Mouse (Mus musculus): ENCODE measurements at regions not wholly inside any gene's neighbourhood (a gene's known extent, or its start where the extent isn't known, plus 50 kb on each side); places are given as distances from the start of the nearest gene placed in this dataset.
A peak's percentile ranks its signal among the peaks of the same experiment; 100 is the strongest.
"Not testable (repeated sequence)": the region's sequence is repeated elsewhere in the genome, so short reads cannot be mapped to it uniquely, and the experiment has no call there.

DNA sequence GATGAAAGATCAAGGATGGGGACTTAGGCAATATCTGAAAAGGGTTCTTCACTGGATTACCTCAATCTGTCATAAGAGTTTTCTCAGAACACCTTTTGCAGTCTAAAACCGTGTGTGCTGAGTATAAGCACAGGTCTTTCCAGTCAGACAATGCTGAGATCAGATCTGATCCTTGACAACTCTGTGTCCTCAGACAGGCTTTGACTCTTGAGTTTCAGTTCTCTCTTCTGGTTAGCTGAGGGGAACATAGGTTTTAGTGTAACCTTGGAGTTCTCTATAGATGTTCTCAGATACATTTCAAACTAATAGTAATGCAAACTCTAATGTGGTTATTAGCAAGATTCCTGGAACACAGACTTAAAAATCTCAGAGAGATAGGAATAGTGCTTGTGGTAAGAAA lies 453.7 kb downstream of the Inhba start:
- no peak for DNase-seq (ENCODE audit: inconsistent age in 2 of 2, low spot score in 1 of 2)

DNA sequence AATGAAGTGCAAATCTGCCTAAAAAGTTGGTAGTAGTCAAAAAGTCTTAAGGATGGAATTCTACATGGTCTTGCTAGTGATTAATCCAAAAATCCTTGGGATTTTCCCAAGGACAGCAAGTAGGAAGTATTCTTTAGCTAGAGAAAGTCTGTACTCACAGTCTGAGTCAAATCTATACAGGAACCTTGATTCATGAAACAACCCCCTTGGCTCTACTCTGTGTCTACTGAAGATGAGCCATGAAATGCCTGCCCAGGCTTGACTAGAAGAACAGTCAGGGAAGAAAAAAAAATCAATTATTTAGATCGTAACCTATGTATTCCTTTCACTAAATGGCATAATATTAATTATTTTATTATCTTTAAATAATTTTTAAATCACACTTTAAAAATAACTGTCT lies 454.2 kb downstream of the Inhba start:
- DNase-seq (ENCODE audit: inconsistent age in 2 of 2, low spot score in 1 of 2) = no peak

DNA sequence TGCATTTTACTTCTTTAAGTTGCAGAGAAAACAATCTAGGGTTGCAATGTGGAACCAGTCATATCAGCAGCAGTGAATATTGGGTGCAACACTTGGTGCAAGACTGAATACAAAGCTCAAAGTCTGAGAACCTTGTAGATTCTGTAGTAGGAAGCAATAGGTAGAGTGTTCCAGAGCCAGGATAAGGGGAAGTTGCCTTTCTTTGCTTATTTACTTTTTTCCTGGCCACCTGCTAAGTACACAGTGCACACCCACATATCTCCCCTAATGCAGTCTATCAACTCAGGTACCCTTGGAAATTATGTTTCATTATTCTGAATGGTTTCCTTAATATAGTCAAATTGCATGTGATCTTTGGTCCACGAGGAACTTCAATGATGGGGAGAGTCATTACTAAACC lies 464.9 kb downstream of the Inhba start:
- DNase-seq (ENCODE audit: inconsistent age in 2 of 2, low spot score in 1 of 2) = no peak

DNA sequence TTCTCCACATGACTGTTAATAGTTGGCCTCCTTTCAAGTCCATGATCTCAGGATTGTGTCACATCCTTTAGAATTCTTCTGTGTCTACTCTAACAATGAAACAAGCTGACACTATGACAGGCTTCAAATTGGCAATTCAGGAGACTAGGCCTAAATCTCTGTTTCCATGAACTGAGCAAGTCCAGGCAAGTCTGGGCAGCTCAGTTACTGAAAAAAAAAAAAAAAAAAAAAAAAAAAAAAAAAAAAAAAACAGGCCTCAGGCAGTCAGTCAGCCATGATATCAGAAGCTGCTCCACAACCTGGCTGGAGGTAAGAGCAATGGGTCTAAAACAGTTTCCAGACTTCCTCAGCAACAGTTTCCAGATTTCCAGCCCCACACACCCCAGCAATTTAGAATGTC lies 475.6 kb downstream of the Inhba start:
- no peak for DNase-seq (ENCODE audit: inconsistent age in 2 of 2, low spot score in 1 of 2)

DNA sequence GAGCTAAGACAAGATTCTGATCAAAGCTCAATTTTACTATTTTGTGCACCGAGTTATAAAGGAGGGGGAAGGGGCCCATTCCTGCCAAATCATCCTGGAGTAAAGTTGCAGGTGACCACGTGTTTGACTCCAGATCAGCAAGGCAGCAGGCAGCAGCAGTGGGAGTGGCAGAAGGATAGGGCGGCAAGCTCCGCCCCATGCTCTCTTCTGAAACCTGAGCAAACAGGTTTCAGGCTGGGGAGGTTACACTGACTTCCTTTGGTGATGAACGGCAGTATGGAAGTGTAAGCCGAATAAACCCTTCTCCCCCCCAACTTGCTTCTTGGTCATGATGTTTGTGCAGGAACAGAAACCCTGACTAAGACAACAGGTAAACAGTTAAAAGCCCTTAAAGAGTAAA lies 479.0 kb downstream of the Inhba start:
- DNase-seq (ENCODE audit: inconsistent age in 2 of 2, low spot score in 1 of 2) = not testable (repeated sequence)

DNA sequence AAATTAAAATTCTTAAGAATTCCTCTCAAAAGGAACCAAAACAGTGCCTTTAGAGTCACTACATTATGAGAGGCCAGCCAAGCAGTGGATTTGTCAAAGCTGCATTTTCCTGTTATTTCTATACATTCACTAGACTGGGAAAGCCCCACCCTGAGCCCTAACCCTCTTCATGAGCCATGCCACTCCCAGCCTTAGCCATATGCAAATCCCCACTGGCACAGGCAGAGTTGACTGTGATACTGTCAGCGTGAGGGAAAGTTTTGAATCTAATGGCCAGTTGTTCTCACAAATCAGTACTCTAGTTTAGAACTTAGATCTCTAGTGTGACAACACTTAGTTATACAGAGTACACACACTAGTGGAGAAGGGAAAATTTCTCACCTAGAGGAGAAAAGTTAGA lies 486.4 kb downstream of the Inhba start:
- DNase-seq (ENCODE audit: inconsistent age in 2 of 2, low spot score in 1 of 2) = no peak

DNA sequence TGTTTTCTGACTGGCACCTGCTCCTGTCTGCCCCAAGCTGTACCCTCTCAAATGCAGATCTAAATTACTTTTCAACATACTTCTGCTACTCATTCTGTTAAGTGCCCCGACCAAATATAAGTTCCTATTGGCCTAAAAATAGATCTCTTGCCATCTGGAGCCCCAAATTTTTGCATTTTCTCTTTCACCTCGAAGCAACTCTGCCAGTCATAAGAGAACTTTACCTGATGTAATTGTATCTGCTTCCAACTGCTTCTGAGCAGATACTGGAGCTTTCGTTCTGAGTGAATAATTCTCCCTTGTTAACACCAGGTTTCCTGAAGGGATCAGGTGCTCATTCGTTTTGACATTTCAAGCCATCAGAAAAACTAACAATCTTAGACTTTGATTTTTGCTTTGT lies 501.2 kb downstream of the Inhba start:
- no peak for DNase-seq (ENCODE audit: inconsistent age in 2 of 2, low spot score in 1 of 2)

DNA sequence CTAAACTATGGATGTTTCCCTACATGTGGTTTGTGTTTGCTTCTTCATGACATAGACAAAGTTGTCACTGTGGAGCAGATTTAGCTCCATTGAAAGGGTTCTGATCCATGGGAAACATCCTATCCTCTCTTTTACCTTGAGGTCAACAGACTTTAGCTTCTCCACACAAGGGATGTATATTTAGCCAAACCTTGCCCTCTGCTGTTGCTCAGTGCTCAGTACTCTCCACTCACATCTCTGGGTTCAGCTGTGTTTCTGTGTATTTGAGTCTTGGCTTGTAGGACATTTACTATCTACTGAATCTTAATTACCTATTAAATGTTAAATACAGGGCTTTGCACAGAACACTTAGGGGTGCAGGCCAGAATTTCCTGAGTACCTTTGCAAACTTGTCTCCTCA lies 503.5 kb downstream of the Inhba start:
- DNase-seq (ENCODE audit: inconsistent age in 2 of 2, low spot score in 1 of 2) = no peak

DNA sequence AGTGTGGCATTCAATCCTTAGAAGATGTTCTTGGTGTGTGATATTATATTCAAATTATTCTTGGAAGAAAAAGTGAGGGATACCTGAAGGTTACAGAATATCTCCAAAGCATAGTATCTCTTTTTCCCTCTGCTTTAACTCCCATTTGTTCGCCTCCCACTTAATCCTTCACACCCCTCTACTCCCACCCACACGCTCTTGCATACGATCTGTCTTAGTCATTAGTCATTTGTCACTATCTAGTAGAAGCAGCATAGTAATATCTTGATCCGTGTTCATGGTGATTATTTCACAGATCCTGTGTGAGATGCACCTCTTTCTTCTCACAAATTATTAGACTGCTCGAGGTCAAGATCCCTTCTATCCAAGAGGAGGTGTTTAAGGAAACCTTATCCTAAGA lies 517.4 kb downstream of the Inhba start:
- DNase-seq (ENCODE audit: inconsistent age in 2 of 2, low spot score in 1 of 2) = no peak

DNA sequence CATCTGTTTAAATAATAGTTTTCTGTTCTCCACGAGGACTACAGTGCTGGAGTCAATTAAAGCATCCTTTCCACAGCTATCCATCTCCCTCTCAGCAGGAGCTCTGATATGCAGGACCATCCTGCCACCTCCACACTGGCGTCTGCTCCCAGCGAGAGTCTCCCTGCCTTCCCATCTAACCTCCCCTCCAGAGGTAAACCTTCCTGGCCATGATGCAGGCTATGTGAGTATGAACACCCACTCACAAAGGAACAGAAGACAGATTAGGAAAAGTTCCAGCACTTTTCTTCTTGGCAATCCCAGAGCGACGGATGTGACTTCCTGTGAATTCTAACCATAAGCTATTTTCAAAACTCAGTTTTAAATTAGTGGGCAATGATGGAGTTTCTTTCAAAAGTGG lies 532.1 kb downstream of the Inhba start:
- no peak for DNase-seq (ENCODE audit: inconsistent age in 2 of 2, low spot score in 1 of 2)

DNA sequence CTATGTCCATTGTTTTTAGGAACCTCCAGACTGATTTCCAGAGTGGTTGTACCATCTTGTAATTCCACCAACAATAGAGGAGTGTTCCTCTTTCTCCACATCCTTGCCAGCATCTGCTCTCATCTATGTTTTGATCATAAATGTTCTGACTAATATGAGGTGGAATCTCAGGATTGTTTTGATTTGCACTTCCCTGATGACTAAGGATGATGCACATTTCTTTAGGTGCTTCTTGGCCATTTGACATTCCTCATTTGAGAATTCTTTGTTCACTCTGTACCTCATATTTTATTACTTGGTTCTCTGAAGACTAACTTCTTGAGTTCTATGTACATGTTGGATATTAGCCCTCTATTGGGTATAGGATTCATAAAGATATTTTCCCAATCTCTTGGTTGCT lies 538.4 kb downstream of the Inhba start:
- DNase-seq (ENCODE audit: inconsistent age in 2 of 2, low spot score in 1 of 2) = no peak

DNA sequence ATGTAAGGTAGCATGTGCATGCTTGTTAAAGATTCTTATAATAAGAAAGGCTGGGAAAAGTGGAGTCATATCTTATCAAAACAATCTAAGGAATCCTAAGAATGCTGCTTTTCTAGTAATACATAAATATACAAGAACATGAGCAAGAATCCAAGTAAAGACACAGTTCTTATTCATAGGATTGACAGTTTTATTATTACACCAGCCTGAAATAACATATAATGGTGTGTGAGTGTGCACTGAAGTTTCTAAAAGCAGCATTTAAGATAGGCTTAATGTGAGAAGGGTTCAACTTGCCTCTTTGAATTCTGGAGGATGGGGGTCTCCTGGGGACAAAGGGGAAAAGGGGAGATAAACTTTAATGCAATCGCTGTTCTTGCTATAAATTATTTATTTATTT lies 553.3 kb downstream of the Inhba start:
- DNase-seq (ENCODE audit: inconsistent age in 2 of 2, low spot score in 1 of 2) = no peak

DNA sequence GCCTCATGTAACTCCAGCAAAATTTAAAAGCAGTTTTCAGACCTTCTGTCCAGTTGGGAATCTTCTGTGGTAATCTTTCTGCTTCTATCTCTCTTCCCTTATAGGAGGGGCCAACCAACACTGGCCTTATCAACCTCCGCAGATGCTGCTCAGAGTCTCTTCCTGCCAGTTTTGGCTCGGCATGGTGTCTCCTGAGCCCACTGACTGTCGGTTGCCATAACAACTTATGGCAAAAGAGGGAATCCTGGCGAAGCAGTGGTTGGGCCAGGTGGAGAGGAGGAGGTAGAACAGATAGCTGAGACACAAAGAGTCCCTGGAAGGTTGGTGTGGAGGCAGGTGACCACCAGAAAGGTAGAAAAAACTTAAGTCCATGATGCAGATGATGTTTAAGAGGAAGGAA lies 562.4 kb downstream of the Inhba start:
- DNase-seq (ENCODE audit: inconsistent age in 2 of 2, low spot score in 1 of 2) = no peak

DNA sequence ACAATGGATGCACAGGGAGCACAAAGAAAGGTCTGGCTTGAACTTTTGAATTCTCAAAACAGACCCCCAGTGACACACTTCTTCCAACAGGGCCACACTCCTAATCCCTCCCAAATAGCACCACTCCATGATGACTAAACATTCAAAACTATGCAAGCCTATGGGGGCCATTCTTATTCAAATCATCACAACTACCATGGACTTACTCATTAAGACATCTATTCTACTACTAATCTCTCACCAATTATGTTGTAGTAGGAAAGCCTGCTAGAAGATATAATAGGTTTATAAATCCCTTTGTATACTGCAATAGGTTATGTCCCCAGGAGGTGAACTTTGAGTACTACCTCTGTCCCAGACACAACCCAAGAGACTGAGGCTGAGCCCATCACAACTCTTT lies 574.6 kb downstream of the Inhba start:
- DNase-seq (ENCODE audit: inconsistent age in 2 of 2, low spot score in 1 of 2) = no peak

DNA sequence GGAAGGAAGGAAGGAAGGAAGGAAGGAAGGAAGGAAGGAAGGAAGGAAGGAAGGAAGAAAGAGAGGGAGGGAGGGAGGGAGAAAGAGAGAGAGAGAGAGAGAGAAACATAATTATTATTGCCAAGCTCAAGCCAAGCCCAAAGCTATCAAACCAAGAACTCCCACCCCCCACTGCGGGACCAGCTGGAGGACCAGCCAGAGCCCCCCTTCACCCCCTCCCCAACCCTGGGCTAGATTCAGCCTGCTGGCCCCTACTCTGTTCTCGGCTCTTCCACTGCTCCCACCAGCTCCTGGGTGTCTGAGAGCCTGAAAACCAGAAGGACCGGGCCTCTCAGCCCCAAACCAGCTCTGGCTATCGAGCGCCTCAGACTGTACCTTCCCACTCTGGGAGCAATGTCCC lies 608.1 kb downstream of the Inhba start:
- DNase-seq (ENCODE audit: inconsistent age in 2 of 2, low spot score in 1 of 2) = no peak

DNA sequence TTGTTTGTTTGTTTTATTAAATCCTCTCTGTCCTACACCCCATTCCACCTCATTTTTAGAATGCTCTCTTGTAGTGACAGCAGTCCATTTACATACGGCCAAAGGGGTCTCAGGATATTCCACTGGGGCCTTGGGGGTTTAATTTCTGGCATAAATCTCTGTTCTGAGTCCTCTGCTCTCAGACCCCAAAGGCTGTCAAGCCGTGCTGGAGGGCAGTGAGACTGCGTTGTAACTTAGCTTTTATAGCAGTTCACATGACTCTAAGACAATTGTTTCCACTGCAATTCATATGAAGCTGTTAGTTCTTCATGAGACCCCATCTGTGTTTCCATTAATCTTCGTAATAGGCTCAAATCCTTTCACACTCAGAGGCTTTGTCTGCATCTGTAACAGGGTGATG lies 614.9 kb downstream of the Inhba start:
- DNase-seq (ENCODE audit: inconsistent age in 2 of 2, low spot score in 1 of 2) = no peak

DNA sequence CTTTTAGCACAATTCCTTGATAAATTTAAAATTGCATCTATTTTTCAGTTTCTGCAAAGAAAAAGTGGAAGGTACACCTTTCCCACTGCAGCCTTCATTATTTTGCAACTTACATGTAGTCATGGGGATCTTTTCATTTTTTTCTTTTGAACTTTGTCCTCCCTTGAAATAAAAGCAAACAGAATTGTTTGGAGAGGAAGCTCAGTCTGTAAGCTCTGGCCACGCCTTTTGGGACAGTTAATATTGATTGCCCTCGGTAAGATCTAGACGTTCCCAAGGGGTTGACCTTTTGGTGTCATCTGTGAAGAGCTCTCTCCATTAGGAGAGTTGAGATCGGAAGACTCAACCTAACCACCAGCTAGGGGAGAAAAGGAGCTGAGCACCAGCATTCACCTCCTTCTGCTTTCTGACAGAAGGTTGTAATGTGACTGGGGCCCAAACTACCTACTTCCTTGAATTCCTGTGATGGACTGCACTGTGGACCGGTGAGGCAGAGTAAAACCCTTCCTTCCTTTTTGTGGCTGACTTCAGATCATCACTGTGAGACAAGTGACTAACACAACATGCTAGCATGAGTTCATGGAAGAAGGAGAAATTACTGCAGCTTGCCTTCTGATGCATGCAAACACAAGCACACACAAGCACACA lies 621.9 kb downstream of the Inhba start:
- no peak for DNase-seq (ENCODE audit: inconsistent age in 2 of 2, low spot score in 1 of 2)

DNA sequence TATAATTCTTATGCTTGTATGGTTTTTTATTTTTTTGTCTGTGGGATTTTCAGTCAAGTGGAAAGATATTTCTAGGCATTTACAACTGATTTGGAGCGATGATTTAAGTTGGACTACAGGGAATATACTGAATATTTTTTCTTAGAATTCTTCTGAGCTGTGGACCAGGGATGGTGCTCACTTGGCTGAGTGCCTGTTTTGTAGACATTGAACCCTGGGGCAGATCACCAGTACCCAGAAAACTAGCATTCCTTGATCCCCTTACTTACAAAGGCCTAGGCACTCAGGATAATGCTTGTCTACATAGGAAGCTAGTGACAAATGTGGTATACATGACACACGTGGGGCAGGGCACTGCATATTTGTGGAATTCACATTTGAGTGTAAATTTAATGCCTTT lies 624.6 kb downstream of the Inhba start:
- DNase-seq (ENCODE audit: inconsistent age in 2 of 2, low spot score in 1 of 2) = no peak

DNA sequence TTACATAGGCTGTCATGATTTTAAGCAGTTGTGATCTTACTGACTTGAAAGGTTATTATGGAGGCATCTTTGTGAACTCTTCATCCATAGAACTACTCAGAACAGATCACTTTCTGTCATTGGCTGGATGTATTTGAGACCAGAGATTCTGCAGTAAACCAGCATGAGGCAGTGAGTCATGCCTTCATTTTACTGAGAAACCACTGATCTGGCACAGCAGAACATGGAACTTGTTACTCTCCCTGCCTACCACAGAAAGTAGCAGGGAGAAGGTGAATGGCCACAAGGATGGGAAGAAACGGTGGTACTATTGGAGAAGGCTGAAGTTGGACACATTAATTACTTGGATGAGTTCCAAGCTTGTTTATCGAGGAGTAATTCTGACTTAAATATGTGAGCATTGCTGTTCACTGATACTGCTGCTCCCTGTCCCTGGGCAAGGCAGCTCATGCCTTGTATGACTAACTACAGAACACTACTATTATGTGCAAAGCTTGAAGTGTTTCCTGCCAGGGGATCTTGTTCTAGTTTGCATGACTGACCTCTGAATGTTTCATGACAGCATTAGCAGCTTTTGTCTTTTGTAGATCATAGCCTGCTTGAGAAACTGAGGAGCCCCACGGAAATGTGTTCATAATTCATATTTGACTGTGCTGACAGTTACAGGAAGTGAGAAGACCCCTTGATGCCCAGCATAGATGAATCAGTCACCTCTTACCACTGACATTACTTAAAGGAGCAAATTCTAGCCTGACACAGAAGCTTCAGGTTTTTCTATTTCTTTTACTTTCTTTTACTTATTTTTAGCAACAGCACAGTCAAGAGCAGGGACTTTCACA lies 630.2 kb downstream of the Inhba start:
- peak in 1 of 2 experiments; percentile 43 for DNase-seq (ENCODE audit: inconsistent age in 2 of 2, low spot score in 1 of 2)

DNA sequence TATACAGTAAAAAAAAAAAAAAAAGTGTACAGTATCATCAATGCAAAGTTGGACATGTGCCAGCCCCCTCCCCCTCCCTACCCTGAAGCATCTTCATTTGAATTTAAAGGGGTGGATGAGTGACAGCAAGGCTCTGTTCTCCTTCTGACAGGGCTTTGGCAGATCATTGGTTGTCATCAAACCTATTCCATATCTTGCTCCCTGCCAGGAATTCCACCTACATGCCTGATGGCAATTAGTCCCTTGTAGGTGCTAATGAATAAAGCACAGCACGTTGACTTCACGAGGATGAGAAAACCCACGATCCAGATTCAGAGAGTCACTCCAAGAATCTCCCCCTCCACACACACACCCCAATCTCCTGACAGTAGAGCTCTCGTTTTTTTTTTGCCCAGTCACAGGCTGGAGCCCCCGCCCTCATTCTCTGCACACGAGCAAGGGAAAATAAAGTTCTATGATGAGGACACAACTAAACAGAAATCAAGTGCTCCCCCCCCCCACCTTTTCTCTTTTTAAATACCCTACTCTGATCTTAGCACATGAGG lies 630.9 kb downstream of the Inhba start:
- DNase-seq (ENCODE audit: inconsistent age in 2 of 2, low spot score in 1 of 2) = no peak

DNA sequence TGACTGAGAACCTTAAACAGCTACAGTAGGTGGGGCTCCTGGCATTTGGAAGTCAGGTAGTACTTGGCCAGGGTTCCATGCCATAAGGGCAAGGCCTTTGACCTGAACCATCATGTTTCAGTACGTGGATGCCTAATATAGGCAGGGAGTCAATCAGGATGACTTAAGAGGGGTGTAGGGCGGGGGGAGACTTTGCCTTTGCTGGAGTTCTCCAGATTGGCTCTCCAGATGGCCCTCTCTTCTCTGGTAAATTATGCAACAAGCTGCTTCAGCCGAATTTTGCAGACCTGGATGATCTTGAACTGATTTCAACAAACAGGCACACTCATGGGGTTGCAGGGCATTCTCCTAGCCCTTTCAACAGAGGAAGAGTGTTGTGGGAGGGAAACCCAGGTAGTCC lies 633.7 kb downstream of the Inhba start:
- DNase-seq (ENCODE audit: inconsistent age in 2 of 2, low spot score in 1 of 2) = no peak

DNA sequence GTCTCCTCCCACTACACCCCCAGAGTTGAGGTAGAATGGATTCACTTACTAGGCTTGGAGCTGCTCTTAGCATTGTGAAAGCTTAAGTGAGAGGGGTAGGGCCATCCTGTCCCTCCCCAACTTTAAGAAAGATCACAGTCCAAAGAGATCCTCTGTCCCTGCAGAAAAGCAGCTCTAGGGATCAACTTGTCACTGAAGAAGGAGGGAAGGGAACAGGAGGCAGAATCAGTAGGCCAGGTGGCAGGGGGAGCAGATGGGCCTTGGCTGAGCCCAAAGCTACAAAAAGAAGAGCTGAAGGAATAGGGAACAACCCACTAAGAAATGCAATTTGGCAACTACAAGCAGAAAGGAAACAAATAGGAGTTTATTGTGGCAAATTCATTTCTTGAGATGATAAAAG lies 634.4 kb downstream of the Inhba start:
- no peak for DNase-seq (ENCODE audit: inconsistent age in 2 of 2, low spot score in 1 of 2)

DNA sequence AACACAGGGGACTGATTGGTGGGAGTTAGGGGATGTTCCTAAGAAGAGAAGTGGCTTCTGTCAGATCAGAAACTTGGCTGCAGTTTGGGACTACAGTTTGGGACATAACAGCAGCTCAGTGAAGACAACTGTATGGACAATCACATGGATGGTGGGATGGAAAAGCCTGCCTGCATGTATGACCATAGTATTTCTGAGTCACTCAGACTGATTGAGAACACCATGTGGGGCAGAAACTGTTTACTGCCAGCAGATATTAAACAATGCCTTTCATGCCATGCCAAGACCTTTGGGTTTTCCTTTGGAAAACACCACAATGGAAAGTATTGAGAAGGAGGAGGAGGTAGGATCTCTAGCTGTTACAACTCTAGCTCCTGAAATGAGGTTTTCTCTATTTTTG lies 635.0 kb downstream of the Inhba start:
- peak in 1 of 2 experiments; percentile 33 for DNase-seq (ENCODE audit: inconsistent age in 2 of 2, low spot score in 1 of 2)
